Mouse (Mus musculus) erythroblast, embryonic 14.5 days (primary cell): ENCODE measurements around the gene Rps2. TPM values are rescaled to one million over a fixed set of nuclear protein-coding genes. Genes with fewer than 3 reads are reported as not detected.

Source experiments
- H3K27me3 ChIP-seq: 2 replicates; pipeline ENCODE4 v1.6.1; 2012; ENCODE audit warnings: inconsistent platforms; ENCODE audit not compliant: control insufficient read depth
- H3K36me3 ChIP-seq: 2 replicates; pipeline ENCODE4 v1.6.1; 2012; ENCODE audit warnings: mild to moderate bottlenecking, inconsistent platforms; ENCODE audit not compliant: control insufficient read depth
- H3K4me1 ChIP-seq: 2 replicates; pipeline ENCODE4 v1.6.1; 2012; ENCODE audit warnings: inconsistent platforms; ENCODE audit not compliant: control insufficient read depth
- H3K4me3 ChIP-seq: replicated peaks from 2 replicates; pipeline ENCODE3; 2012; ENCODE audit warnings: moderate library complexity, mild to moderate bottlenecking, inconsistent platforms
- H3K9me3 ChIP-seq: 2 replicates; pipeline ENCODE4 v1.6.1; 2012; ENCODE audit warnings: low read length, inconsistent platforms, mixed read lengths; ENCODE audit not compliant: control insufficient read depth
- GATA1 ChIP-seq: IDR thresholded peaks from 2 replicates; pipeline ENCODE4 v1.6.1; 2012; ENCODE audit warnings: low read length, inconsistent platforms, mixed read lengths
- TAL1 ChIP-seq: IDR thresholded peaks from 3 replicates; pipeline ENCODE4 v1.6.1; 2012; ENCODE audit warnings: low read length, inconsistent platforms, mixed read lengths
- polyA plus RNA-seq: library from polyadenylated mRNA; stranded (reverse); fragments of >175 nt; gene quantifications from 2 replicates; pipeline ENCODE4 v1.2.3, GENCODE M21; 2012

Rps2 gene
- polyA plus RNA-seq, 1 experiment: 143 TPM

DNA sequence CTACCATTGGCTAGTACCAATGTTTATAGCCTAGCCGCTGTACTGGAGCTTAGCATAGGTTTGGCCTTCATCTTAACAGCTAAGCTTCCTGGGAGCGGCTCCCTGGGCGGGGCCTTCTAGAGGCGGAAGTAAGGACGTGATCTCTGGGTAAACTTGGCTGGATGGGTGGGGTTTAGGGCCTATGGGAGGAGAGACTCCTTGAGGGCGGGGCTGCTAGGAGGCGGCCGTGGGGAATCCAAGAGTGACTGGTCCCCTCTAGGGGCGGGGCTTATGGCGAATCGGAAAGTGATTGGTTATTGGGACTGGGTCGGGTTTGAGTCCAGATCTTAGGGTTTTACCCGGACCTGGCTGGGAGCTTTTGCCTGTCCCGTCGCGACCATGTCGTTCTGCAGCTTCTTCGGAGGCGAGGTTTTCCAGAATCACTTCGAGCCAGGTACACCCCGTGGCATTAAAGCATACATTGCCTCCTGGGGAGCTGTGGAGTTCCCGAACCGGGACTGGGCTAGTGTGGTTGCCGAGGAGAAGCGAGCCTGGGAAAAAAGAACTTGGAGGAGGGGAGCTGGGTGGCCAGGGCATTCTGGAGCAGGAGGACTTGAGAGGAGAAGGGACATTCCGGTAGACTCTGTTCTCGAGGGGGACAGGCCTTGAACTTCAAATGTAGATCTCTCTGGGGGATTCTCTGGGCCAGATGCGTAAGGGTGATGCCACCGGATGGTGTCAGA, 18.6 kb downstream of the Rps2 start, which contains the start of gene Msrb1:
Gene Msrb1 (plus strand): TSS at position 313 of the 722 bp plus-strand sequence.
- Histone ChIP-seq H3K36me3 (peaks cover 18% of the 10 kb centered on the region), H3K27me3 (no peaks in the 10 kb centered on the region), H3K4me1 (peaks cover 40% of the 10 kb centered on the region), H3K9me3 (no peaks in the 10 kb centered on the region), H3K4me3 (peak within 1 kb of the TSS; percentile 87)
- TF ChIP-seq TAL1: no peak

DNA sequence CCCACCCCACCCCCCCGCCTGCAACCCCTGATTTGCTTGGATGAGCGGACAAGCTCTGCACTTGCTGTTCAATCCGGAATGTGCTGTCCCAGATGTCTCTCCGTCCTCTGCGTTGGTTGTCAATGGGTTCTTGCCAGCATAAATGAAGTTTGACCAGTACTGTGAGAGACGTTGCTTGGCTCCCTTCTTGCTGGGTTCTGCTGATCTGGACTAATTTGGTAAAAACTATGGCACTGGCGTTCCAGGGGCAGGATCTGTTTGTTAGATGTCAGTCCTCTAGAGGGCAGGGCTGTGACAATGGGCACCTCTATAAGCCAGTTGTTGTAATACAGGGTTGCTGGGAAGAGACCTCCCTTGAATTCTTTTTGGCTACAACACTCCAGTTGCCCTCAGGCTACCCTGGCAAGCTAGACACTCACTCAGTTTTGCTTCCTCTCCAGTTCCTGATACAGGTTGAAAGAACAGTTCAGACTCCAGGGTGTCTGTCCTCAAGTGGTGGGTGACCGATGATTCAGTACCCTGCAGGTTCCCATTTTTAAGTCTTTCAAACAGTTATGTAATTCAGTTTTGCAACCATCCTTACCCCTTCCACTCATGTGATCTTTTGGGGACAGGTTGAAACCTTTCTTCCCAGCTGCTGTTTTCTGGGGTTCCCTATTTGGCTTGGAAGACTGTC, 19.4 kb downstream of the Rps2 start:
- no peaks in the 10 kb centered on the region for H3K9me3 ChIP-seq
- peaks cover 23% of the 10 kb centered on the region for H3K36me3 ChIP-seq
- H3K27me3 ChIP-seq: no peaks in the 10 kb centered on the region
- peaks cover 40% of the 10 kb centered on the region for H3K4me1 ChIP-seq
- H3K4me3 ChIP-seq: peak overlapping the region; percentile 87
- no peak for TF ChIP-seq GATA1

DNA sequence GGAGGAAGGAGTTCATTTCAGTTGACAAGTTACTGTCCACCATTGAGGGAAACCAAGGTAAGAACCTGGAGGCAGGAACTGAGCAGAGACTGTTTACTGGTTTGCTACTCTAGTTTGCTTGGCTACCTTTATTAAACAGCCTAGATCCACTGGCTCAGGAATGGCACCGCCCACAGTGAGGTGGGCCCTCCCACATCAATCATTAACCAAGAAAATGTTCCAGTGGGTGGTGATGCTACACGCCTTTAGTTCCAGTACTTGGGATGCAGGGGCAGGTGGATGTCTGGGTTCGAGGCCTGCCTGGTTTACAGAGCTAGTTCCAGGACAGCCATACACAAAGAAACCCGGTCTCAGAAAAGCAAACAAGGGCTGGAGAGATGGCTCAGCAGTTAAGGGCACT, 20.3 kb downstream of the Rps2 start:
- Histone ChIP-seq H3K36me3 (peaks cover 25% of the 10 kb centered on the region), H3K4me3 (no peak overlapping the region), H3K27me3 (no peaks in the 10 kb centered on the region), H3K9me3 (no peaks in the 10 kb centered on the region), H3K4me1 (peaks cover 40% of the 10 kb centered on the region)
- TF ChIP-seq TAL1 (no peak), GATA1 (no peak)

GRCm38 (mm10) chr17:24739926-24740325, 22.0 kb downstream of the Rps2 start:
- Histone ChIP-seq H3K9me3 (no peaks in the 10 kb centered on the region), H3K36me3 (peaks cover 25% of the 10 kb centered on the region), H3K4me3 (no peak overlapping the region), H3K27me3 (no peaks in the 10 kb centered on the region), H3K4me1 (peaks cover 41% of the 10 kb centered on the region)
- TF ChIP-seq TAL1 (no peak), GATA1 (no peak)

DNA sequence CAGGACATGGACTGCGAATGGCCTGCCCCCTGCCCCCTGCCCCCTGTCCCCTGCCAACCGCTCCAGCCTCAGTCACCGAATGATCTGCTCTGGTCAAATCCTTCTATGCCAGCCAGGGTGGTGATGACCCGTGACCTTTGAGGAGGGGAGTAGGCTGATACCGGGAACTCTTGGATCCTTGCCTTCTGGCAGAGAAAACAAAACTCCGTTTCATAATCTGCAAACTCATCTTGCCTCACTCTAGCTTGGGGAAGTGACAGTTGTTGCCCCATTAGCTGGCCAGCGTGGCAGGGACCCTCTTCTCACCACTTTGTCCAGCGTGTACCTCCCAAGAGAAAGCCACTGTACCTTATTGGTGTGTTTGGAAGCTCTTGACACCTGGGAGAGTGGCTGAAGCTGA, 24.4 kb downstream of the Rps2 start:
- Histone ChIP-seq H3K4me3 (no peak overlapping the region), H3K36me3 (peaks cover 25% of the 10 kb centered on the region), H3K27me3 (peaks cover 7% of the 10 kb centered on the region), H3K4me1 (peaks cover 19% of the 10 kb centered on the region), H3K9me3 (no peaks in the 10 kb centered on the region)
- TF ChIP-seq GATA1: no peak
- no peak for TF ChIP-seq TAL1

DNA sequence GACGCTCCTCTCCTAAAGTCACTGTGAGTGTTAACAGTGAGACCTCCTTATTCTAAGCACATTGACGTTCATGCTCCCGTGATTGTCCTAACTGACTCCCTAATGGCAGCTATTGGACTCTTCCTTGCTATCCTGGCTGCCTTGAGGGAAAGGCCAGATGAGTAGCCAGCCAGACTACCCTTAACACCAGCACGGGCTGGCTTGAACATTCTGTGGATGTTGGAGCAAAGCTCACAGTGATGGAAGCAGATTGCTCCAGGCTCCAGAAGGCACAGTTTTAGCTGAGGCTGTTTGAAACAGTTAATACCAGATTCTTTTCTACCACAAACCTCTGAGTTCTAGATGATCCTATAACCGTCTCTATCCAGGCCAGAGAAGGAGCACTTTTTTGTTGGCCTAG, 26.0 kb downstream of the Rps2 start:
- Histone ChIP-seq H3K27me3 (peaks cover 14% of the 10 kb centered on the region), H3K9me3 (no peaks in the 10 kb centered on the region), H3K36me3 (peaks cover 25% of the 10 kb centered on the region), H3K4me1 (peaks cover 8% of the 10 kb centered on the region), H3K4me3 (no peak overlapping the region)
- TF ChIP-seq TAL1: no peak
- no peak for TF ChIP-seq GATA1

DNA sequence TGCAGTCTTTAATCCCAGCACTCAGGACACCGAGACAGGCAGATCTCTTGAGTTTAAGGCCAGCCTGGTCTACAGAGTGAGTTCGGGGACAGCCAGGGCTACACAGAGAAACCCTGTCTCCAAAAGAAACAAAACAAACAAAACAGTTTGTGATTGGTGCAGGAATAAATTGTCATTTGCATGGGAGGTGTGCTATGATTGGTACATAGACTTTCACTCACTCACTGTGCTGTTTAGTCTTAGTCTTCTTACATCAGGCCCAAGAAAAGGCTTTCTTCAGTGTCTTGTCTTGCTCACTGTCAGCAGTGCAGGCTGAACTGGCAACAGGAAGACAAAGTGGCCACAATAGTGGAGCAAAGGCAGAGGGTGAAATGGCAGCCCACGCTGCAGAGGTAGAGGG, 26.5 kb downstream of the Rps2 start:
- H3K27me3 ChIP-seq: peaks cover 18% of the 10 kb centered on the region
- peaks cover 5% of the 10 kb centered on the region for H3K4me1 ChIP-seq
- TF ChIP-seq TAL1 (no peak), GATA1 (no peak)
- H3K9me3 ChIP-seq: no peaks in the 10 kb centered on the region
- H3K36me3 ChIP-seq: peaks cover 22% of the 10 kb centered on the region
- no peak overlapping the region for H3K4me3 ChIP-seq

DNA sequence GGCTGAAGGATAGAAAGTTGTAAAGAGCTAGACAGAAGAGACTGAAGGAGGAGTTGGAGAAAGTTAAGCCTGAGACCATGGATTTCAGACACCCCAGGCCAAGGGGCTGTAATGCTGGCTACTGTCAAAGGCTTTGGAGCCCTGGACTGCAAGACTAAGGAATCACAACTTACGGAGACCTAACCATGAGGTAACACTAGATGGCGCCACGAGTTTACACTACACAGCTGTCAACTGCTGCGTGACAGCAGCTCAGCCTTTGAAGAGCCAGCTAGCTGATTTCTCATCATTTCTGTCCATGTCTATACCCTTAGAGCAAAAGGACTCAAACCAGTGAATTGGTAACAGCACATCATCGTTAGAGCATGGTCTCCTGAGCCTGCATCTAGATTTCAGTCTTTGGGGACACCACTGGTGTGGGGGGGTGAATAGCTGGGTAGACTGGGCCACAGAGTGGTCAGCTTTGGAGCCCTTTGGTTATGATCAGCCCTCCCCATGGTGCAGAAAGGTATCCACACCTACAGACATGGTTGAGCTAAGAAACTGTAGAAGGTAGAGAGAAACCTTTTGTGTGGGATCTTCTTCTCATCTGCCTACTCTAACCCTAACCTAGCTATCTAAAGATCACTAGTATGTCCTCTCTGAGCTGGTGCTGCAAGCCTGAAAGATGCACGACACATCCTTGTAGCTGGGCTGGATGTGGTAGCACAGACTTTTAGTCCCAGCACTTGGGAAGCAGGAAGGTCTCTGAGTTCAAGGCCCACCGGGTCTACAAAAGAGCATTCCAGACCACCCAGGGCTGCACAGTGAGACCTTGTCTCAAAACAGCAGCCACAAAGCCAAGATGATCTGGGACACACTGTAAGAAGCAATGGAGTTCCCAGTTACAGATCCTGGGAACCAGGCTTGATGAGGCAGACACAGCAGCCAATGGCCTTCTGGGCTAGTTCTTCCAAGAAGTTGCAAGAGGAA, 27.9 kb downstream of the Rps2 start:
- Histone ChIP-seq H3K9me3 (no peaks in the 10 kb centered on the region), H3K27me3 (peaks cover 30% of the 10 kb centered on the region), H3K4me3 (no peak overlapping the region), H3K4me1 (peaks cover 2% of the 10 kb centered on the region), H3K36me3 (peaks cover 11% of the 10 kb centered on the region)
- no peak for TF ChIP-seq TAL1
- no peak for TF ChIP-seq GATA1

DNA sequence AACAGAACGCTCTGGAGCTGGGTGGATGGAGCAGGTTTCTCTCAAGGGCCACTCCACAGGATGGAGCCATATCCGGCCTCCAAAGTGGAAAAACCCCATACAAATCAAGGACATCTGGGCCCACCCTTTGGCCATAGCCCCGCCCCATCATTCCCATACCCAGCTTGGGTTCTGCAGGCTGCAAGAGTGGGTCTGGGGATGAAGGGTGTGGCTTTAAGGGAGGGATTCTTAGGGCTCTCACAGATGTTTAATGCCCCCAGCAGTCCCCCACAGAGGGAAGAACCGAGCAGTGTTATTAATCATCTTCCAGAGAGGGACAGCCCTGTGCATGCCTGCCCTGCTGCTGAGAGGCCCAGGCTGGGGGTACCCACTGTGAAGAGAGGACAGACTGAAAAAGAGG, 29.1 kb downstream of the Rps2 start:
- Histone ChIP-seq H3K4me3 (no peak overlapping the region), H3K4me1 (peaks cover 2% of the 10 kb centered on the region), H3K9me3 (no peaks in the 10 kb centered on the region), H3K36me3 (peaks cover 3% of the 10 kb centered on the region; the same call in 1 of the 2 replicates), H3K27me3 (peaks cover 41% of the 10 kb centered on the region)
- TF ChIP-seq GATA1 (no peak), TAL1 (no peak)
